Mouse (Mus musculus): Measurements from ENCODE around the gene Man1a.

Gene Man1a

DNA sequence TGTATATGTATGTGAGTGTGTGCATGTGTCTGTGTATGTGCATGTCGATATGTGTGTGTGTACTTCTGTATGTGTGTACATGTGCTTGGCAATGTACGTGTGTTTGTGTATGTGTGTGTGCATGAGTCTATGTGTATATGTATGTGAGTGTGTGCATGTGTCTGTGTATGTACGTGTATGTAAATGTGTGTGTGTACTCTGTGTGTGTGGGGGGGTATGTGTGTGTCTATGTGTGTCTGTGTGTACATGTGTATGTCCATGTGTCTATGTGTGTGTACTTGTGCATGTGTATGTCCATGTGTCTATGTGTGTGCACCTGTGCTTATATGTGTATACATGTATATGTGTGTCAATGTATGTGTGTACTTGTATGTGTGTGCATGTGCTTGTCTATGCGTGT, 15.2 kb downstream of the Man1a start:
- no peak for DNase-seq (ENCODE audit: low read depth in 1 of 2, low spot score in 2 of 2)

DNA sequence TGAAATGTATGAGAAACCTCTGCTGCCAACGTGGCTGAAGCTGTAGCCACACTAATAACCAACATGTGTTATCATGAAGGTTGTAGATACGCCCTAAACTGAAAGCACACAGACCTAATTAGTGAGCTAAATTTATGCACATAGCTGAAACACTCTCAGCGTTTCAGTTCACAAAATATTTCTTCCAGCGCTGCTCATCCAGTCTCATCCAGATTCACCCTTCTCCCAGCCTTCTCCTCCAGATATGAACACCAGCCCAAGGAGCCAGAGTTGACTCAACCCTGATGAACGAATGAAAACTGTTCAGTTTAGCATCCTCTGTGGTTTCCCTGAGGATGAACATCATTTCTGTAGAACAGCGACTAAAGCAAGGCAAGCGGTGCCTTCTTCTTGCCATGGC, 15.8 kb downstream of the Man1a start:
- DNase-seq (ENCODE audit: low read depth in 1 of 2, low spot score in 2 of 2): no peak

DNA sequence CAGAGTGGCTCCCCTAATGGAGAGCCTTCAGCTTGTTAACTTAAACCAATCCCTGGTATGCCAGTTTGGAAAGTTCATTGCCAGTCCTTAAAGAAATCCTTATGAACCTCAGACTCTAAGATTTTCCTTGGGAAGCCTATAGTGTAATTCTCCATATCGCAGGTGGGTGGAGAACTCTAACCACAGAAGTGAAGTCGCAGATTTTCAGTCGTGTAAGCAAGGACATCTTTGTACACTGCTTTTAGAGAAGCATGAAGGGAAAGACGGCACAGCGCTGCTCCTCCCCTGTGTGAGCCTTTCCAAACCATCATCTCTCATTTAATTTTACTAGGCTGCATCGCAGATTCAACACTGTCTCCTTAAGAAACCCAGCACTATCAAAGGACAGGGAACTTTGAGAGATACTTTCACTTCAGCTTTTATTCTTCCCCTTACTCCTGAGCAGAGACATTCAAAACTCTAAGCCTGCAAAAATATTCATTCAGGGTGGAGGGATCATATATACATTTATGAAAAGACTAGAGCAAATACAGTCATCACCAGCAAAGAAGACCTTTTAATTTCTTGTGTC, 16.6 kb downstream of the Man1a start:
- no peak for DNase-seq (ENCODE audit: low read depth in 1 of 2, low spot score in 2 of 2)

DNA sequence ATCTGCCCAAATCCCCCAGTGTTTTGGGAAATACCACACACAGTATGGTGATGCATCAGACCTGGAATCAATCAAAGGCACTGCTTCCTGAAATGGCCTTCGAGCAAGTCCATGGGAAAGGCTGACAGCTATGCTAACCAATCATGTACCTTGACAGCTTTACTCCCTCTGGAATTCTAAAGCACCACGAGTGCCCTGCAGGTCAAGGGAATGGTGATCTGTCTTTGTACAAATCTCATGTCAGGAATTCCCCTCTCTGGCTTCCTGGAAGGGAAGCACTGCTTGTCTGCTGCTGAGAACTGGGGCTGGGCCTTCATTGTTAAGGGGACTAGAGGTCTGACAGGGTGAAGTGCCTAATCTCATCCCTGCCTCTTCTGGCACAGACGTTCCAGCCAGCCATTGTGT, 17.3 kb downstream of the Man1a start:
- DNase-seq (ENCODE audit: low read depth in 1 of 2, low spot score in 2 of 2): no peak

DNA sequence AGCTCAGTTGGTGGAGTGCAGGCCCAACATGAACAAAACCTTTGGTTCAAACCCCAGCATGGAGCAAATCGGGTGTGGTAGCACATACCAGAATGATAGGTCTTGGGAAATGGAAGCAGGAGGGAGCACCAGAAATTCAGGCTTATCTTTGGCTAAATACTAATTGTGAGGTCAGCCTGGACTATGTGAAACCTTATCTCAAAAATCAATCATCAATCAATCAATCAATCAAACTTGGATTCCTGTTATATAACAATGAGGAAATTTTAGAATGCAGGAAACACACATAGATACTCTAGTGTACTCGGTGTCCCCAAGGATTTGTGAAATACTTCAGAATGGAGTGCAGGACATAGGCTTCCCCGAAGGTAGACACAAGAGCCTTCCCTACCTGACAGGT, 17.8 kb downstream of the Man1a start:
- DNase-seq (ENCODE audit: low read depth in 1 of 2, low spot score in 2 of 2): no peak

DNA sequence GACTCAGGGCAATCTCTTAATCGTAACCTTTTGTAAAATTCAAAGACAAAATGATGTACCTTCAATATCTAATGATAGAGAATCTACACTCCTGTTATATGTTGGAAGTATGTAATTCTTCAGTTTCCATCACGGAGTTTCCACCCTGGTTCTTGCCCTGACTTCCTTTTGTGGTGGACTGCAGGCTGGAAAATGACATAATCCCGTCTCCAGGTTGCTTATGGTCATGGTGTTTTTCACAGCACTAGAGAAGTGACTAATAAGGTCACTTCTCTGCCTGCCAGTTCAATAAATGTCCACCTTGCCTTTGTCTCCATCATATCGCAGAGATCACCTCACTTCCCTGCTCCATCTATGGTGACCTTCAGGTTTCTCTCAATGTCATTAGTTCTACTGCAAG, 22.2 kb downstream of the Man1a start:
- DNase-seq (ENCODE audit: low read depth in 1 of 2, low spot score in 2 of 2): no peak

DNA sequence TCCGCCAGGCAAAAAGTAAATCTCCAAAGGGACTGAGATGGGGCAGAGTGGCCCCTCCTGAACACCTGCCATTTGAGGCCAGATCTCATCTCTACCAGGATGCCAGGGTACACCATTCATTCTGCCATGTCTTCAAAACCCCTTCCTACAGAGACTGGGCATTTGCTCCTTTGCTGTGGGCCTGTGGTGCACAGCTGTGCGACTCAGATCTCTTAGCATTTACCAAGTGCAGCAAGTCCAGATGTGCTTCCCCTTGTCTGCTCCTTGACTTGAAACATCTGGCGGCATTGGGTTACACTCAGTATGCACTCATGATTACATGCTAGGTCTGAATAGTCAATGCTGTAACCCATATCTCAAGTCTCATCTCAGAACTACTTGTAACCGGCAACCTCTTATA, 28.5 kb downstream of the Man1a start:
- no peak for DNase-seq (ENCODE audit: low read depth in 1 of 2, low spot score in 2 of 2)

DNA sequence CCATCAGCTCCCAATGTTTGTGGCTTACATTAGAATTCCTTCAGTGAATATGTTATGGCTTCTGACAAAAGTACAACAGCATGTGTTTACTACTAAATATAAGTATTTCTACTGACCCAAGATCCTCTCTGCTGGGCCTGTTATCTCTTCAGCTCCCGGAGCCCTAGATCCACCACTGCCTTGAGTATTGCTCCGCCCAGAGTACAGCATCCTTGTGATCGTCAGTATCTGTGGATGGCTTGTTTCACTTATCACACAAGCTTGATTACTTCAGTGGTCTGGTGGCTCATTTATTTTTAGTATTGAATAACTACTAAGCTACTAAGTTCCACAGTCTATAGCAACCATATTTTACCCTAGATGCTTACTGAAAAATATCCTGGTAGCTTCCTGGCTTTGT, 33.1 kb downstream of the Man1a start:
- DNase-seq (ENCODE audit: low read depth in 1 of 2, low spot score in 2 of 2): no peak

DNA sequence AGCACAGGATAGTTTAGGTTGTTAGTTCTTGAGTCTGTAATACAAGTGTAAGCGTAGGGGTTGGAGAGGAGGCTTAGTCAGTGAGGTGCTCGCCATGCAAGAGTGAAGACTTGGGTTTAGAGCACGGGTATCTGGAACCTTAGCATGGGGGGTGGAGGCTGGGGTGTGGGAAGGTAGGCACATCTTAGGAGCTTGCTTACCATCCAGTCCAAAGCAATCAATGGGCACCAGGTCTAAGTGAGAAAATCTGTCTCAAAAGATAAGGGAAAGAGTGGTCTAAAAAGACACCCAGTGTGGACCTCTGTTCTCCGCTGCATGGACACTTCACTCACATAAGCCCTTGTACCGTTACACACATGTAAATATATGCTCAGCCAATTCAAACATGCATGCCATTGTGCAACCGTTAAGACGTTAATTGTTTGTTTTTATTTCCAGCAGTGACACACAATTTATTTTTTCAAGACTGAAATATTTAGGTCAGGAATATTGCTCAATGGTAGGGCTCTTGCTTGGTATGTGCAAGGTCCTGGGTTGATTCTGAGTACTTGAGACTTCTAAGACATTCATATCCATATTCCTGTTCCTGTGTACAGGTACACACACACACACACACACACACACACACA, 34.1 kb downstream of the Man1a start:
- DNase-seq (ENCODE audit: low read depth in 1 of 2, low spot score in 2 of 2): no peak

DNA sequence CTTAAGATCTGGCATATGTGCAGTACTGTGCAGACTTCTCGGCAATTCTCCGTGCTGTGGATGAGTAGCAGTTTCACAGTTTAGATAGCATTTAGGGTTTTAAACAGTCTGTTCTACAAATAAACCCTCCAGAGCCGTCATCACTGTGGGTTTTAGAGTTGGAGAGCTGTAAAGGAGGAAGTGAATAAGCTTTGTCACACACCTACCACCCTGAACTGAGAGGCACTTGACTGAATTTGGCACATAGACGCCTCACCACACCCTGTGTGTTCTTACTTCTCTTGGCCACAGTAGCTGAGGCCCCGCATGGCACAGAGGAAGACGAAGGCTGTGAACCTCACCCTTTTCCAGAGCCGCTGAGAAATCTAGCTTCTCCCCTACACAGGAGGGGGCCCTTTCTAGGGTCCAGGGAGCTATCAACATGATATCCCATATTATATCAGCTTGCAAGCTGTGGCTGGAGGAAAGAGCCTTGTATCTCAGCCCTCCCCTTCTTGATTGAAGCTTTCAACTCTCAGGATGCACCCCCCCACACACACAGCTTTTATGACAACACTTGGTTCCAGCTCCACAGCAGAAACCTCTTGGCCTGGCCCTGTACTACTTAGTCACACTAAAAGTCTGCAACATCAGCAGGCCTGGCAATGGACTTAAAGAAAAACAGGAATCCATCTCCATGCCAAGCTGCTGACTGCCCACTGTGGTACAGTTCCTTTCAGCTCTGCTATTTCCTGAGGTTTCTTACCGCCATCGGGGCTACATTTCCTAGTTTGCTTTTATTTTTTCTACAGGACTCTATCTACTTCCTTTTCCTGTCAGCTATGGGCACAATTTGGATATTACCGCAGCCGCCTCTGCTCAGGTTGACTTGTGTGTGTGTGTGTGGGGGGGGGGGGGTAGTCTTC, 35.9 kb downstream of the Man1a start:
- peak; percentile 24 to 37 for DNase-seq (ENCODE audit: low read depth in 1 of 2, low spot score in 2 of 2)

DNA sequence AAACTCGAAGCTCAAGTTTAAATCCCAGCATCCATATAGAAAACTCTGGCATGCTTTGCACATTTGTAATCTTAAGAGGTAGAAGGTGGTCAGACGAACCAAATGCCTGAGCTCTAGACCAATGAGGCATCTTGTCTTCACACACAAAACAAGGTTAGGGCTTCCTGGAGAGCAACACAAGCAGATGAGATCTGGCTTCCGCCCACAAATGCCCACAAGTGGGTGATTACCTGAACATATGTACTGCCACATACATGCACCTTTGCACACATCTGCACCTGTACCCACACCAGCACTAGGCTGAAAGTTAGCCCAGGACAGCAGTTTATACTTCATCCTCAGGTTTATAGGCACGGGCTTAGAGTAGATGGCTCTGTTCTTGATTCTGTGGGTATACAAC, 36.7 kb downstream of the Man1a start:
- no peak for DNase-seq (ENCODE audit: low read depth in 1 of 2, low spot score in 2 of 2)

DNA sequence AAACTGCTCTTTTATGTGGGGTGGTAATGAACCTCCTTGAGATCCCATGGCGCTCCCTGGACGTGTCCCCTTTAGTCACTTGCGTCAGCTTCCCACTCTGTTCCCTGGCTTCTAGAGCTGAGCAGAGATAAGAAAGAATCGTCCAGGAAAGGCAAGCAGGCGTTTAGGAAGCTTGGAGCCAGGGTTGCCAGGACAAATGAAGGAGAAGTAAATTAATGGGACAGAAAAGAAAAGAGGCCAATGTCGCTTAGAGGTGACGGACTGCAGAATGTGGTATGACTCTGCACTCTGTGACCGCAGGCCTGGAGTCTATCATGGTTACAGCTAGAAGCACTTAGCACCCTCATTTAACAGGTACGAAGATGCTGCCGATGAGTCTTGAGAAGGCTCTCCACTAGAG, 37.7 kb downstream of the Man1a start:
- DNase-seq (ENCODE audit: low read depth in 1 of 2, low spot score in 2 of 2): no peak

DNA sequence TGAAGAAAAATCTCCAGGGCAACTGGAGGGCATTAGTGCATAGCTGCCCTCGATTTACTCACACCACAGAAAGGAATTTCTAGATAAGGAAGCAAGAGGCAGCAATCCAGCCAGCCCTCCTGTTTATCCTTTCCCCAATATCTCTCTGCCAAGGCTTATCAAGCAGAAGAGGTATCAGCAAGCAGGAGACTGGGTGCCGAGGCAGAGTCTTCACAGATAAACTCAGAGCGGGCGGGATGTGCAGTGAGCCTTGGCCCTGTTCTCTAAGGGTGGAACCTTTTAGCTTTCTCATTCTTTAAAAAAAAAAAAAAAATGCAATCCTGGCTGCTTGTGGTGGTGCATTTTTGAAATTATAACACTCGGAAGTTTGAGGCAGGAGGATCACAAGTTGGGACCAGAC, 38.2 kb downstream of the Man1a start:
- DNase-seq (ENCODE audit: low read depth in 1 of 2, low spot score in 2 of 2): no peak

DNA sequence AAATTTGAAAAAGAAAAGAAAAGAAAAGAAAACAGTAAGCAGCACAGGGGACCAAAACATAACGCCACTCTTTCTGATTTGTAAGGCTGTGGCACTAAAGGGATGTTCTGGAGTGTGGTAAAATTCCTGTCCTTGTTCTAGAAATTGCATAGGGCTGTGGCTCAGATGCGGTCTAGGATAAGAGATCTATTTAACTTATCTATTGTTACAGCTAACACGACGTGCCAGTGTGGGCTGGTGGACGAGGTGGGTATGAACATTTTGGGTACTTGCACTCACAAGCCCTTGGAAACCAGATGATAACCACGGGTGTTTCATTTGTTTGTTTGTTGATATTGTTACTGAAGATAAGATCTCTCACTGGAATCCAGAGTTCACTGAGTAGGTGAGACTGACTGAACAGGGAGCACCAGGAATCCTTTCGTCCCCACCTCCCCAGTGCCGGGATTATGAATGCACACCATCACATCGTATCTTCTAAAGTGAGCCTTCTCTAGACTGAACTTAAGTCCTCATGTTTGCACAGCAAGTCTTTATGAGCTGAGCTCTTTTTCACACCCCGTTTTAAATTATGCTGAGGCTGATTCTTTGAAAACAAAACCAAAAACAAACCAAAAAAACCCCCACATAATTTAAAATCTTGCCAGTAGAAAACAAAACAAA, 38.9 kb downstream of the Man1a start:
- no peak for DNase-seq (ENCODE audit: low read depth in 1 of 2, low spot score in 2 of 2)

DNA sequence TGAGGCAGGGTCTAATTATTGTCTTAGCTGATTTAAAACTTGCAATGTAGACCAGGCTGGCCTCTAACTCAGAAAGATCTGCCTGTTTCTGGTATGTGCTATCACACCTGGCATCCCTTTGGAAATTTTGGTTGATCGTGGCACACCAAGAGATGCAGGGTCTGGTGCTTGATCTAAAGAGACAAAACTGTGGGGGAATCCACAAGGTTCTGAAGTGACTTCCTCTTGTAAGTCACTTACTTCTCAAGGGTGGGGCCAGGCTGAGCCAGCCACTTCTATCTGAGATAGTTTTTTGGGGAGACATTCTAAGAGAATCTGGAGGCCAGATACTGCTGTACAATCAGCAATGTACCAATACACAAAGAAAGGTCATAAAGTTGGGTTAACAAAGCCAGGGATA, 40.8 kb downstream of the Man1a start:
- DNase-seq (ENCODE audit: low read depth in 1 of 2, low spot score in 2 of 2): no peak

DNA sequence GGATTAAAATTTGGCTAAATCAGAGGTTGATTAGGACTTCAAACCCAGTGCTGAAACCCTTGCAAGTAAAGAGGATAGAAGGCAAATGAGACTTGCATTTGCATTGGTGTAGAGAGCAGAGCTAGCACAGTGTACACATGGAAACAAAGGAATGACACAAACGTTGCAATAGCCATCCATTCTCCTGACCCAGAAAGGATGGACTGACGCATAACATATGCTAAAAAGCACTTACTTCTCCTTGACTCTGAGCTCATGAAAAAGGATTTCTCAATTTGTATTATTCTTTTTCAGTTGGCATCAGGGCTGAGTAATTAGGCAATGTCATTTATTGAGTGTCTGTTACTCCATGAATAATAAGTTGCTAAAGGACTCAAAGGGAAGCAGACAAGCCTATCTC, 41.6 kb downstream of the Man1a start:
- no peak for DNase-seq (ENCODE audit: low read depth in 1 of 2, low spot score in 2 of 2)

DNA sequence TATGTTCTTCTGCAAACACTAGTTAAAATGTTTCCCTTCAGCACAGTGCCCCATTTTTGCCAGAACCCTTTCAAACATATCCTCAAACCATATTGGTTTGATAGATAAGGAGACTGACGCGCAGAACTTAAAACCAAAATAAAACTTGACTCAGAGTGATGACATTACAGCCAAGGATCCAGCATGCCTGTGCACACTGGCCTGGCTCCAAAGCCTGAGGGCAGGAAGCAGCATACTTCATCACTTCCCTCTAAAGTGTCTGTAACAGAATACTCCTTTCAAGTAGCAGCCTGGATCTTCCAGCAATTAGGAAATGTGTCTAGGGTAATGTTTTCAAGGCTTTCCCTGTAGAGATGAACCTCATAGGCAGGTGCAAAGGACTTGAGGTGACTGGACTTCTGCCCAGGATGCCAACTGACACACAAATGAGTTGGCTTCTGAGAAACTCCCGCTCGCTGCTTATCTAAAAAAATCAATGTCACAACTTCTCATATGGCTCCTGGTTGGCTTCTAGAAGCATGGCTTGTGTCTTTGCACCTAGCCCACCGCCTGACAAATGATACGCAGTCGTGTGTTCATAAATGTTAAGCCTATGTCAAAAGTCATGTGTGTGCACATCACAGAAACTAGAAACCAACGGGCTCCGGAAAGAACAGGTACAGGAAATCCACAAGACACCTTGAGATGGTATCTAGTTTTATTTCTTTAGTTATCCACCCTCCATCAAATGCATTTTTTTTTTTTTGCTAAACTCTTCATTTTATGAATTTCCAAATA, 43.9 kb downstream of the Man1a start:
- no peak for DNase-seq (ENCODE audit: low read depth in 1 of 2, low spot score in 2 of 2)

DNA sequence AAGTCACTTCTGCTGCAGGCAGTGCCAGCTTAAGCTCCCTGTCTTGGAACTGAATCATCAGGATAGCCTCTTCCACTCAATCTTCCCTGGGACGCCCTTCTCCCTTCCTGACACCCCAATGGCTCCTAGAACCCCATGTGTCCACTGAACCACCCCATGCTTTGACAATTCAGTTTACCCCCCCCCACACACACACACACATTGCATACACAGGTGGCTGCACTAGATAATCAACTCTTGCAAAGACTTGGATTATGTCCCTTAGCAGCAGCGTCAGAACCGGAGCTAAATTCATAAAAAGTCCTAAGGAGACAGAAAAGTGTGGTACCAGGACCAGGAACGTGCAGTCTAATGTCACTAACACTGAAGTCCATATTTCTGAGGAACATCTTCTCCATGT, 47.5 kb downstream of the Man1a start:
- DNase-seq (ENCODE audit: low read depth in 1 of 2, low spot score in 2 of 2): no peak

DNA sequence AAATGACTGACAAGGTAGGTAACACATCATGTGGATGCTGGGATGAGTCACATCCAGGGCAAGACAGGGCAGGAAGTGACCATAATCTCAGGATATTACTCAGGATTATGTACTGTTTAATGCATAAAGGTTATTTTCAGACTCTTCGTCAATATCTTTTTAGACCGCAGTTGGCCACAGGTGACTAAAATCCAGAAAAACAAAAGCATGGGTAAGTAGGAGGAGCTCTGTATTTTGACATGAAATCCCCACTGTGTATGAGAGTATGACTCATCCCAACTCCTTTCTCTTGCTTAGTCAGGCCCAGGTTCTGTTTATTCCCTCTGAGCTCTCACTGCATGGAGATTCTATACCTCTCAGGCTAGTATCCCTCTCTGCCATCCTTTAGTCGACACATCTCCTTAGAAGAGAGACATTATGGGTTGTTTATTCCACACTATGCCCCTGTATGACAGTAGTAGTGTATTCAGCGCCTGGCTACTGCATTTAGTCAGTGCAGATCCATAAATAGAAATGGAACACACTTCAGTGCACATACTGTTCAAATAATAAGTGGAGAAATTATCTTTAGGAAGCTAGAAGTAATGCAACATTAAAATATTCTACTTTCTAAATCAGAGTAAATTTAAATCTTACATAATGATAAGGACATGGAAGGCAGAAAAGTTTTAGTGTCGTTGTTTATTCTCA, 49.5 kb downstream of the Man1a start:
- DNase-seq (ENCODE audit: low read depth in 1 of 2, low spot score in 2 of 2): no peak

DNA sequence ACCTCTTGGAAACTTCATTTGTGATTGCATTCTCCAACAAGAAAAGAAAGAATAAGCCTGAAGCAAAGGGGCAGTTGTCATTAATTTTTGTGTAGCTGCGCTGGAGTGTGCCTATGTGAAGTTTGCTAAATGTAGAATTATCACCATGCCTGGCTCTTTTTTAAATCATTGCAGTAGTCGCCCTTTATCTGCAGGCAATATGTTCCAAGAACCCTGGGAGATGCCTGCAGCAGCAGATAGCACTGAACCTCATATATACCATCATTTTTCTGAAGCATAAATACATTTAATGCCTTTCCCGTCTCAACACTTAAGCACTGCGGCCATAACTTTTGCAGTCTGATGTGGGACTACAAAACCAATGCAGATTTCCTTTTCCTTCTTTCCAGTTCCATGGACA, 50.3 kb downstream of the Man1a start:
- no peak for DNase-seq (ENCODE audit: low read depth in 1 of 2, low spot score in 2 of 2)

Measured in monocyte, adult 2 months (primary cell).